ENCODE assay signal across 10 mouse cellular contexts in the genomic region with DNA sequence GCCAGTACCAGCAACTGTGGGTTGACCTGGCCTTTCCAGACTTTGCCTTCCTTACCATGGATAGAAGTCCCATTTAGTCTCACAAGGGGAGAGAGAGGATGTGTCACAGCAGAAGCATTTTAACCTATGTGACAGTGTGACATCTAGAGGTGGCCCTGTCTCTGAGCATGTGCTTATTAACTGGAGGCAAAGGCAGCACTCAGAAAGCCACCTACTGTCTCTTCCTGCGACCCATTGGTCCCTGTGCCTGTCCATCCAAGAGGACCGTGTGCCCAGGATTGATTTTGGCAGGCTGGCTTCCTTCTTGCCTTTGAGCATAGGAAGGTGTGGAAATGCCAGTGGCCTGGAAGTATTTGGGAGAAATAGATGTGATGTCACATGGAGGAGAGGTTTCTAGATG. TPM values are rescaled to one million over a fixed set of nuclear protein-coding genes. Genes with fewer than 3 reads are reported as not detected.
DNase-seq lines count a peak whose midpoint lies in the region; ATAC-seq and TF ChIP-seq lines count a peak whose summit lies in the region.
"Had no signal": no experiment of that assay in that cellular context is flagged by ENCODE, and none has a peak within 500 bp of the region (broad histone marks: within the 10 kb centered on the region; RNA-seq: fewer than 3 reads in every experiment).

No protein-coding gene starts in this region.

- no peak for TF ChIP-seq POLR2A in lung, adult 2 months (IDR thresholded peaks at IDR 0.05; ENCODE audit: borderline replicate concordance, extremely low read depth, low read depth, low read length)

- DNase-seq in CD4-positive, CD25-positive, alpha-beta regulatory T cell, adult 2 months (ENCODE audit: low read depth, low spot score) = peak; percentile 21
- no peak for DNase-seq in liver, postnatal 0 days
- no peak for DNase-seq in left cerebral cortex, postnatal 36 days (ENCODE audit: low spot score in 2 of 2)
- no peak for DNase-seq in lung, adult 2 months
- DNase-seq: cerebellum, adult 18-20 months; layer of hippocampus, adult 9-11 months had no signal

- no peak for TF ChIP-seq EP300 in liver, postnatal 0 days (IDR thresholded peaks at IDR 0.05; ENCODE audit: low read depth)

- no peak overlapping the region for H3K27ac ChIP-seq in liver, postnatal 0 days (ENCODE audit: low read depth)
- no peak overlapping the region for H3K27ac ChIP-seq in liver, embryonic 12.5 days
- H3K27ac ChIP-seq in hindbrain, embryonic 15.5 days (replicated peaks) = peak overlapping the region; percentile 27; the same call in 1 of the 2 replicates
- H3K27ac ChIP-seq in neural tube, embryonic 14.5 days (ENCODE audit: low read depth, low read length) = 0 out of 2 replicates have a peak overlapping the region, but pooled peaks have one; percentile 62

- H3K4me3 ChIP-seq in liver, postnatal 0 days (ENCODE audit: low read depth, low read length) = no peak overlapping the region
- H3K4me3 ChIP-seq in liver, embryonic 12.5 days = no peak overlapping the region
- H3K4me3 ChIP-seq in hindbrain, embryonic 15.5 days = no peak overlapping the region
- H3K4me3 ChIP-seq in neural tube, embryonic 14.5 days (ENCODE audit: low read depth, low read length) = no peak overlapping the region
- H3K4me3 ChIP-seq in lung, adult 2 months (replicated peaks; ENCODE audit: extremely low read depth, low read depth, low read length) = no peak overlapping the region

- H3K27me3 ChIP-seq in liver, postnatal 0 days (ENCODE audit: insufficient read depth, low read length) = no peaks in the 10 kb centered on the region
- no peaks in the 10 kb centered on the region for H3K27me3 ChIP-seq in liver, embryonic 12.5 days (replicated peaks)
- no peaks in the 10 kb centered on the region for H3K27me3 ChIP-seq in hindbrain, embryonic 15.5 days
- H3K27me3 ChIP-seq in neural tube, embryonic 14.5 days (ENCODE audit: control insufficient read depth, insufficient read depth, low read length) = no peaks in the 10 kb centered on the region

- peak; percentile 10; the same call in 1 of the 2 replicates for TF ChIP-seq CTCF in liver, postnatal 0 days (IDR thresholded peaks at IDR 0.05; ENCODE audit: low read depth)
- no peak for TF ChIP-seq CTCF in lung, adult 2 months (IDR thresholded peaks at IDR 0.05; ENCODE audit: insufficient read depth, low read length)

- H3K4me2 ChIP-seq in liver, postnatal 0 days (ENCODE audit: low read depth, low read length) = no peak overlapping the region
- no peak overlapping the region for H3K4me2 ChIP-seq in liver, embryonic 12.5 days
- H3K4me2 ChIP-seq in hindbrain, embryonic 15.5 days = no peak overlapping the region
- H3K4me2 ChIP-seq in neural tube, embryonic 14.5 days (ENCODE audit: low read depth, low read length) = no peak overlapping the region

- no peaks in the 10 kb centered on the region for H3K9me3 ChIP-seq in liver, postnatal 0 days (ENCODE audit: low read length)
- no peaks in the 10 kb centered on the region for H3K9me3 ChIP-seq in liver, embryonic 12.5 days (replicated peaks)
- no peaks in the 10 kb centered on the region for H3K9me3 ChIP-seq in hindbrain, embryonic 15.5 days
- H3K9me3 ChIP-seq in neural tube, embryonic 14.5 days (ENCODE audit: control insufficient read depth, low read length) = no peaks in the 10 kb centered on the region

- no peak overlapping the region for H3K9ac ChIP-seq in liver, postnatal 0 days (replicated peaks)
- no peak overlapping the region for H3K9ac ChIP-seq in liver, embryonic 12.5 days
- H3K9ac ChIP-seq in hindbrain, embryonic 15.5 days = no peak overlapping the region
- no peak overlapping the region for H3K9ac ChIP-seq in neural tube, embryonic 14.5 days (replicated peaks; ENCODE audit: low read depth, low read length)

- ATAC-seq in CD4-positive, CD25-positive, alpha-beta regulatory T cell, adult 4 months = no peak
- ATAC-seq in liver, postnatal 0 days = no peak
- ATAC-seq in liver, embryonic 12.5 days = no peak
- no peak for ATAC-seq in hindbrain, embryonic 15.5 days (ENCODE audit: low FRiP score, low read depth)
- ATAC-seq in neural tube, embryonic 14.5 days (ENCODE audit: low read depth) = no peak

- no peaks in the 10 kb centered on the region for H3K36me3 ChIP-seq in liver, postnatal 0 days (replicated peaks; ENCODE audit: insufficient read depth, low read length)
- no peaks in the 10 kb centered on the region for H3K36me3 ChIP-seq in liver, embryonic 12.5 days
- H3K36me3 ChIP-seq in hindbrain, embryonic 15.5 days = no peaks in the 10 kb centered on the region
- H3K36me3 ChIP-seq in neural tube, embryonic 14.5 days (ENCODE audit: control insufficient read depth, insufficient read depth, low read length) = no peaks in the 10 kb centered on the region

- intact Hi-C loops in left cerebral cortex, postnatal 36 days (cut with DNase I) = no loop called here

- WGBS in liver, postnatal 0 days (ENCODE audit: insufficient replicate concordance) = 59% methylated on average over 2 of the region's 2 CpGs
- WGBS in liver, embryonic 12.5 days (ENCODE audit: insufficient replicate concordance) = 65% methylated on average over 2 of the region's 2 CpGs
- WGBS in hindbrain, embryonic 15.5 days = 49% methylated on average over 2 of the region's 2 CpGs
- WGBS in neural tube, embryonic 14.5 days = 68% methylated on average over 2 of the region's 2 CpGs
- 55% methylated on average over 2 of the region's 2 CpGs for WGBS in lung, adult 2 months

- peaks cover 3% of the 10 kb centered on the region; the same call in 1 of the 2 replicates for H3K4me1 ChIP-seq in liver, postnatal 0 days (ENCODE audit: insufficient read depth)
- peaks cover 48% of the 10 kb centered on the region for H3K4me1 ChIP-seq in liver, embryonic 12.5 days
- H3K4me1 ChIP-seq in hindbrain, embryonic 15.5 days (replicated peaks) = peaks cover 69% of the 10 kb centered on the region
- peaks cover 51% of the 10 kb centered on the region for H3K4me1 ChIP-seq in neural tube, embryonic 14.5 days (ENCODE audit: control insufficient read depth, insufficient read depth, low read length)
- peaks cover 8% of the 10 kb centered on the region; the same call in 1 of the 2 replicates for H3K4me1 ChIP-seq in lung, adult 2 months (ENCODE audit: control insufficient read depth, insufficient read depth, low read length)

RNA-seq across cellular contexts. Expression of gene Igsf3, which starts 22.0 kb away (rescaled TPM):
- polyA plus RNA-seq in CD4-positive, CD25-positive, alpha-beta regulatory T cell, adult 4 months (2017; shearing (Covaris generic)) = 1 to 10 TPM; 3.7 to 4.4 TPM
- polyA plus RNA-seq in liver, postnatal 0 days (2015; fragmentation: Nextera tagmentation; extraction: Ambion mirVana) = 1.7 and 1.9 TPM in 2 replicates
- 10.3 and 10.7 TPM in 2 replicates for polyA plus RNA-seq in liver, embryonic 12.5 days (2016; fragmentation: Nextera tagmentation; extraction: Ambion mirVana)
- 80.2 and 90.6 TPM in 2 replicates for polyA plus RNA-seq in hindbrain, embryonic 15.5 days (2015; fragmentation: Nextera tagmentation; extraction: Ambion mirVana)
- 58.8 and 66.4 TPM in 2 replicates for polyA plus RNA-seq in neural tube, embryonic 14.5 days (2014; fragmentation: Nextera tagmentation; extraction: Ambion mirVana)
- total RNA-seq in left cerebral cortex, postnatal 36 days (2021) = 10 to 100 TPM; 19.4 to 23.3 TPM
- 7.3 and 8.0 TPM in 2 replicates for polyA plus RNA-seq in lung, adult 2 months (2012; rRNA removed)

Comparison
In these comparisons a context has a peak if more than half of its experiments do, and no peak if none do; other contexts are left out.
1. H3K27ac ChIP-seq: peak in hindbrain, embryonic 15.5 days (single experiment) and neural tube, embryonic 14.5 days (single experiment); none in liver, postnatal 0 days (single experiment) and liver, embryonic 12.5 days (single experiment).